Mouse (Mus musculus): ENCODE measurements around the gene Gm9602.
"Not testable (repeated sequence)": the region's sequence is repeated elsewhere in the genome, so short reads cannot be mapped to it uniquely, and the experiment has no call there.

Gene Gm9602

DNA sequence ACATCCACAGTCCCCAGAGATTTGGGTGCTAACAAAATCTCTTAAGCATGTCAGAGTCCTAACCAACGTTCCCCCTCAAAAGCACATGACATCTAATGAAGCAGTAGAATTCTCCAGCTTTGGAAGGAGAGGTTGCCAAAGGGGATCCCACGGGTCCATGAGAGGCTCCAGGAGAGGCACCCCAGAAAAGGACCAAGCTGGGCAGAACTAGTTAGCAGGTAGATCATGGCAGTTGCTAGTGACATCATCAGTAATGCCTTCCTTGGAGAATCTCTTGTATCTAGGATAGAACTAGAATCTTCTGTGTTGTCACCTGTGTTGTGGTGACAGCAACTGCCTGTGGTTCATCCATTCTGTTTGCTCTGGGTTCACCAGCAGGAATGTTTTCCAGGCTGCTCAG is at the start of gene Gm9602:
Gene Gm9602 (plus strand): TSS at position 301 of the 400 bp plus-strand sequence.
- not testable (repeated sequence) for DNase-seq (ENCODE audit: low read depth, low spot score)

DNA sequence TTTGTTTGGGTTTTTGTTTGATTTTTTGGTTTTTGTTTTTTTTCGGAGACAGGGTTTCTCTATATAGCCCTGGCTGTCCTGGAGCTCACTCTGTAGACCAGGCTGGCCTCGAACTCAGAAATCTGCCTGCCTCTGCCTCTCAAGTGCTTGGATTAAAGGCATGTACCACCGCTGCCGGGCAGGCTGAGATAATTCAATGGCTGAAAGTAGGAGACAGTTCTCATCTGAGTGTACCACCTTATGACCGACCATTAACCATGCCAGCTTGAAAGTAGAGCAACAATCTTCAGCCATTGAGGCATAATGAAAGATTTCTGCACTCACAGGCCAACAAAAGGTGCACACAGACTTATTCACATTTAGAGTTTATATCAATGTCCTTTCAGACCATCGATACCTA is 30.3 kb downstream of the Gm9602 start:
- DNase-seq (ENCODE audit: low read depth, low spot score), result not testable (repeated sequence)

DNA sequence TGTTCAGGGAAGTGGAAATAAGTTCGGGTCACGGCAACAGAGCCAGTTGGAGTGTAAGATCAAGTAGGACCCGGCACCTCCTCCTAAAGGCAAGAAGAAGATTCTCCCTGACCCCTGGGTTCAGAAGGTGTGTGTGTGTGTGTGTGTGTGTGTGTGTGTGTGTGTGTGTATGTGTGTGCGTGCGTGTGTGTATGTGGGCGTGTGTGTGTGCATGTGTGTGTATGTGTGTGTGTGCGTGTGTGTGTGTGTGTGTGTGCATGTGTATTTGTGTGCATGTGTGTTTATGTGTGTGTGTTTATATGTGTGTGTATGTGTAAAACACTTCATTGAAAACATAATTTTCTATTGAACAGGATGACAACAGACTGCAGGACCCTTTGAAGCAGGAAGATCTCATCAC is 45.8 kb downstream of the Gm9602 start:
- DNase-seq (ENCODE audit: low read depth, low spot score), result not testable (repeated sequence)

Data from ZHBTc4 (cell line).